Mouse (Mus musculus) liver, postnatal 0 days (tissue): Measurements from ENCODE around the gene Gm20388.

Source experiments
- CTCF ChIP-seq: sonication (generic); IDR thresholded peaks from 2 replicates; pipeline ENCODE4 v1.5.1; 2016; ENCODE audit warnings: antibody characterized with exemption, low read depth
- EP300 ChIP-seq: IDR thresholded peaks from 2 replicates; pipeline ENCODE4 v1.6.1; 2016; ENCODE audit warnings: antibody characterized with exemption, low read depth, mild to moderate bottlenecking

DNA sequence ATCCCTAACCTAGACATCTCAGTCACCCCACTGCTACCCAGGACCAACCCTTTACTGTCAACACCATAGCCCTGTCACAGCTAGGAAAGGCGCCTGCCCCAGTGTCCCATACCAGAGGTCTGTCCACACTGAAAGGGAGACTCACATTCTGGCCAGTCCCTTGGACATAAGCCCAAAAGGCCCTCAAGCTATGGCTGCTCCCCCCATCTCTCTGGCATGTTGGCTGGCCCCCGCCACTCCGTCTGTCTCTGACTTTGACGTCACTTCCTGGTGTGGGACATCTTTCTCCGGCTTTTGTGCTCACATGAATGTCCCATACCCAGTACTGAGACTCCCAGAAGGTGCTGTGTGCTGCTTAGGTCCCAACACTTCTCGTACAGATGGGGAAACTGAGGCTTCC is 1536.2 kb downstream of the Gm20388 start:
- TF ChIP-seq EP300 (no peak), CTCF (no peak)
